Mouse (Mus musculus): ENCODE data around the gene Dclk2.

DNA sequence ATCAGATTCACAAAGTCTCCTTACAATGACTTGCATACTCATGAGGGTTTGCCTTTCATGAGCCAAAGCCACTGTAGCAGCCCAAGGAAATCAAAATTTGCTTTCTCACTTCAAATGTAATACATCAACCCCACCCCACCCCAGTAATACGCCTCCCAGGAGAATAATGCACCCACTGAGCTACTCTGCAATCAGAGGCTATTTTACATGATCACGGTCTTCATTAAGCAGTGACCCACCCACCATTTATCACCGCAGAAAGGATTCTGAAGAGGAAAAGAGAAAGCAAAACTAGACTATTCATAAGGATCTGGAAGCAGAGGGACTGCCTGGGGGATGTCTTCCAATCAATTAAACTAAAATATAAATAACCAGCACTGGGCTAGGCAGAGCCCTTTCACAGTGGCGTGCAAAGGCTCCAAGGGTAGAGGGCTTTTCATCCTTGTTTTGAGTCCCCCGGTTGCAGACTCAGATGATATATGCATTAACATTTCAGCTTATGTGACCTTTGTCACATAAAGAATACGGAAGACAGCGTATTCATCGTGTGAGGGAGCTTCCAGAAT, 62.7 kb downstream of the Dclk2 start:
- TF ChIP-seq CTCF (IDR thresholded peaks at IDR 0.05; ENCODE audit: borderline replicate concordance, insufficient read depth, low read length) (no peak), POLR2A (IDR thresholded peaks at IDR 0.05; ENCODE audit: low read depth, low read length) (no peak)
